Mouse (Mus musculus) G1E (cell line): ENCODE measurements around the gene Etfbkmt.

Experiments used
- CTCF ChIP-seq: IDR thresholded peaks from 2 replicates; pipeline ENCODE4 v1.5.1; 2012; ENCODE audit warnings: low read depth, low read length, inconsistent platforms, mixed read lengths
- POLR2AphosphoS5 ChIP-seq: IDR thresholded peaks from 2 replicates; pipeline ENCODE4 v1.6.1; 2012; ENCODE audit warnings: low read depth, low read length, inconsistent platforms; ENCODE audit not compliant: insufficient replicate concordance
- TAL1 ChIP-seq: conservative IDR thresholded peaks from 2 replicates; pipeline ENCODE4 v1.6.1; 2012; ENCODE audit warnings: low read depth, low read length, inconsistent platforms, mixed read lengths

- TF ChIP-seq CTCF (no peak), TAL1 (no peak), POLR2AphosphoS5 (no peak)
These were observed 13.0 kb upstream of the Etfbkmt start for GRCm38 (mm10) chr6:149126675-149127074.
